In the genomic region with DNA sequence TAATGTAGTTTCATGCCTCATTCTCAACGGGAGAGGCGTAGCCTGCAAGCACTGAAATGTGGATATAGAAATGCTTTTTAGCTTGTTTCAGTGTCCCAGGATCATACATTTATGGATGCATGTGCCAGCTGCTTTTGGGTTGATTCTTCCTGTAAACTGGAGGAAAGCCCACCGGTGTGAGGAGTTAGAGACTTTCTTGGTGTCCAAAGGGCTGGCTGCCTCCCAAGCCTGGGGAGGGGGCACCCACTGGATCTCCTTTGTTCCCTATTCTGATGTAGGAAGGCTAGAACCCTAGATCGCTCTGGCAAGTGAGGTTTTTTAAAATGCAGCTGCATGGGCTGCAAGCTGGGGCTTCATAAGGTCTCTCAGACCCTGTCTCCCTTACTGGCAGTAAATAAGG, we compare ENCODE assay signal across 11 mouse cellular contexts. TPM values are rescaled to one million over a fixed set of nuclear protein-coding genes. Genes with fewer than 3 reads are reported as not detected.
DNase-seq lines count a peak whose midpoint lies in the region; ATAC-seq and TF ChIP-seq lines count a peak whose summit lies in the region.
"Had no signal": no experiment of that assay in that cellular context is flagged by ENCODE, and none has a peak within 500 bp of the region (broad histone marks: within the 10 kb centered on the region; RNA-seq: fewer than 3 reads in every experiment).

No protein-coding gene starts in this region.

- TF ChIP-seq CTCF in embryonic fibroblast, embryonic 13.5 days (IDR thresholded peaks at IDR 0.05; ENCODE audit: borderline replicate concordance, insufficient read depth, low read length) = no peak
- TF ChIP-seq CTCF in hindbrain, postnatal 0 days (IDR thresholded peaks at IDR 0.05; ENCODE audit: low read depth) = no peak

- peaks cover 74% of the 10 kb centered on the region for H3K27me3 ChIP-seq in kidney, embryonic 16.5 days (ENCODE audit: insufficient read depth, low read length)
- H3K27me3 ChIP-seq in hindbrain, postnatal 0 days (ENCODE audit: insufficient read depth, low read length) = no peaks in the 10 kb centered on the region
- H3K27me3 ChIP-seq in neural tube, embryonic 13.5 days = peaks cover 8% of the 10 kb centered on the region; the same call in 1 of the 2 replicates

- peak overlapping the region; percentile 26; the same call in 1 of the 2 replicates for H3K4me2 ChIP-seq in kidney, embryonic 16.5 days (replicated peaks; ENCODE audit: low read depth, low read length)
- peak overlapping the region; percentile 96 for H3K4me2 ChIP-seq in hindbrain, postnatal 0 days (ENCODE audit: low read depth, low read length)
- peak overlapping the region; percentile 95 for H3K4me2 ChIP-seq in neural tube, embryonic 13.5 days

- H3K4me3 ChIP-seq in kidney, embryonic 16.5 days (ENCODE audit: low read length) = no peak overlapping the region
- H3K4me3 ChIP-seq in embryonic fibroblast, embryonic 13.5 days (ENCODE audit: insufficient read depth, low read length) = peak overlapping the region; percentile 43
- peak overlapping the region; percentile 88 for H3K4me3 ChIP-seq in hindbrain, postnatal 0 days (ENCODE audit: low read length)
- H3K4me3 ChIP-seq in neural tube, embryonic 13.5 days = peak overlapping the region; percentile 87

- no peak overlapping the region for H3K9ac ChIP-seq in kidney, embryonic 16.5 days (replicated peaks; ENCODE audit: low read length)
- peak overlapping the region; percentile 85 for H3K9ac ChIP-seq in hindbrain, postnatal 0 days (replicated peaks; ENCODE audit: low read length)
- H3K9ac ChIP-seq in neural tube, embryonic 13.5 days = peak overlapping the region; percentile 97

- no peak for TF ChIP-seq POLR2A in embryonic fibroblast, embryonic 13.5 days (IDR thresholded peaks at IDR 0.05; ENCODE audit: low read depth, low read length)

- ATAC-seq in kidney, embryonic 16.5 days (ENCODE audit: low FRiP score, low TSS enrichment) = no peak
- ATAC-seq in hindbrain, postnatal 0 days = no peak
- no peak for ATAC-seq in neural tube, embryonic 13.5 days (ENCODE audit: low read depth)
- no peak for ATAC-seq in megakaryocyte-erythroid progenitor cell, adult 5-6 weeks (replicated peaks; ENCODE audit: low FRiP score, low TSS enrichment, poor library complexity, severe bottlenecking)

- H3K4me1 ChIP-seq in kidney, embryonic 16.5 days (ENCODE audit: insufficient read depth, low read length) = peaks cover 47% of the 10 kb centered on the region
- H3K4me1 ChIP-seq in embryonic fibroblast, embryonic 13.5 days (ENCODE audit: control insufficient read depth, insufficient read depth, low read length) = peaks cover 6% of the 10 kb centered on the region; the same call in 1 of the 2 replicates
- peaks cover 34% of the 10 kb centered on the region for H3K4me1 ChIP-seq in hindbrain, postnatal 0 days (ENCODE audit: insufficient read depth, low read length)
- H3K4me1 ChIP-seq in neural tube, embryonic 13.5 days (replicated peaks) = peaks cover 100% of the 10 kb centered on the region

- DNase-seq in kidney, adult 8-10 months = no peak
- no peak for DNase-seq in hindbrain, postnatal 0 days (ENCODE audit: low spot score)
- DNase-seq in cerebellum, adult 11-12 months = no peak
- DNase-seq in layer of hippocampus, postnatal 25 days (ENCODE audit: extremely low spot score in 1 of 2, low spot score in 1 of 2) = no peak
- DNase-seq: cerebellum, adult 11 months had no signal

- H3K36me3 ChIP-seq in kidney, embryonic 16.5 days (ENCODE audit: insufficient read depth, low read length) = no peaks in the 10 kb centered on the region
- no peaks in the 10 kb centered on the region for H3K36me3 ChIP-seq in hindbrain, postnatal 0 days (ENCODE audit: insufficient read depth, low read length)
- H3K36me3 ChIP-seq in neural tube, embryonic 13.5 days = 0 out of 2 replicates have a peak, but pooled peaks cover 12% of the 10 kb centered on the region

- 67% methylated on average over 4 of the region's 4 CpGs for WGBS in kidney, embryonic 16.5 days
- 21% methylated on average over 4 of the region's 4 CpGs for WGBS in hindbrain, postnatal 0 days
- WGBS in neural tube, embryonic 13.5 days = 36% methylated on average over 4 of the region's 4 CpGs

- H3K27ac ChIP-seq in kidney, embryonic 16.5 days (ENCODE audit: low read length) = no peak overlapping the region
- no peak overlapping the region for H3K27ac ChIP-seq in embryonic fibroblast, embryonic 13.5 days (ENCODE audit: insufficient read depth, low read length)
- H3K27ac ChIP-seq in hindbrain, postnatal 0 days = peak overlapping the region; percentile 52; the same call in 1 of the 2 replicates
- H3K27ac ChIP-seq in neural tube, embryonic 13.5 days (replicated peaks) = 0 out of 2 replicates have a peak overlapping the region, but pooled peaks have one; percentile 61
- H3K27ac ChIP-seq: macrophage had no signal

- H3K9me3 ChIP-seq in kidney, embryonic 16.5 days (ENCODE audit: low read length) = no peaks in the 10 kb centered on the region
- H3K9me3 ChIP-seq in hindbrain, postnatal 0 days (ENCODE audit: low read length) = no peaks in the 10 kb centered on the region
- no peaks in the 10 kb centered on the region for H3K9me3 ChIP-seq in neural tube, embryonic 13.5 days

RNA-seq across cellular contexts. Expression of a gene that starts 6.5 kb away (rescaled TPM):
- 6.9 and 7.2 TPM in 2 replicates for polyA plus RNA-seq in kidney, embryonic 16.5 days (2015; fragmentation: Nextera tagmentation; extraction: Ambion mirVana)
- 18.9 and 21.7 TPM in 2 replicates for polyA plus RNA-seq in embryonic fibroblast, embryonic 13.5 days (2011; ENCODE audit: insufficient read length, low read depth, missing spikeins)
- 71.5 and 87.2 TPM in 2 replicates for total RNA-seq in hindbrain, postnatal 0 days (2014; rRNA removed)
- polyA plus RNA-seq in hindbrain, postnatal 0 days (2015; fragmentation: Nextera tagmentation; extraction: Ambion mirVana) = 27.0 and 32.9 TPM in 2 replicates
- polyA plus RNA-seq in neural tube, embryonic 13.5 days (2015; fragmentation: Nextera tagmentation; extraction: Ambion mirVana) = 22.3 and 23.5 TPM in 2 replicates
- 0.25 and 0.66 TPM in 2 replicates for total RNA-seq in megakaryocyte-erythroid progenitor cell, adult 5-6 weeks (2014; fragmentation: Nextera tagmentation)
- total RNA-seq in megakaryocyte-erythroid progenitor cell, adult 5-6 weeks (2017) = 0.72 and 0.94 TPM in 2 replicates
- total RNA-seq in layer of hippocampus, postnatal 25 days (2021) = 10 to 100 TPM; 40.0 to 40.1 TPM
- total RNA-seq: CH12.LX had no signal
- polyA plus RNA-seq: macrophage had no signal

Comparison
In these comparisons a context has a peak if more than half of its experiments do, and no peak if none do; other contexts are left out.
1. H3K27ac ChIP-seq: peak in hindbrain, postnatal 0 days (single experiment) and neural tube, embryonic 13.5 days (single experiment); none in kidney, embryonic 16.5 days (single experiment) and embryonic fibroblast, embryonic 13.5 days (single experiment).
2. H3K4me2 ChIP-seq: peak in every context shown above with its lines; median percentile 96 in hindbrain, postnatal 0 days; 95 in neural tube, embryonic 13.5 days; 26 in kidney, embryonic 16.5 days.